Mouse (Mus musculus): Measurements from ENCODE around the gene Akna.

DNA sequence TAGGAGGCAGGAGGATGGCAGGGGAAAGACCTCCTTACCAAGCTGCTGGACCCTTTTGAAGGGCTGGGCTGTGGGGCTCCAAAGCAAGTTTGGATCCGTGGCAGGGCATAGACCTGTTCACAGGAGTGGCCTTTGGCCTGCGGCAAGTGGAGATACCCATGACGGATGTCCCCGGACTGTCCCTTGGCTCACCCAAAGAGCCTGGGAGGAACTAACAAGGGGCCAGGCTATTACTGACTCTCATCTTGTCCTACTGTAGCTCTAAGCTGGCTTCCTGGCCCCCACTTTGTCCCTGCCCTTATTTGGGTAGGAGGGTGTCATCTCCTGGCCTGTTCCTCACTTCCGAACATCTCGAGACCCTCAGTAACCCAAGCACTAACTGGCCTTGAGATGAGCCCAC lies 596 bp downstream of the Akna start:
- TF ChIP-seq POLR2A (IDR thresholded peaks at IDR 0.05; ENCODE audit: control insufficient read depth, extremely low read depth, insufficient read depth, low read length, poor library complexity), result no peak
- no peak for TF ChIP-seq CTCF (IDR thresholded peaks at IDR 0.05; ENCODE audit: borderline replicate concordance, control insufficient read depth, extremely low read depth, insufficient read depth, low read length, poor library complexity)

Measured in thymus, adult 2 months (tissue).